Mouse (Mus musculus) erythroblast, embryonic 14.5 days (primary cell): ENCODE measurements around the gene Spata1.

Source experiments
- GATA1 ChIP-seq: IDR thresholded peaks from 2 replicates; pipeline ENCODE4 v1.6.1; 2012; ENCODE audit warnings: low read length, inconsistent platforms, mixed read lengths
- TAL1 ChIP-seq: IDR thresholded peaks from 3 replicates; pipeline ENCODE4 v1.6.1; 2012; ENCODE audit warnings: low read length, inconsistent platforms, mixed read lengths

- TF ChIP-seq TAL1, result no peak
- no peak for TF ChIP-seq GATA1
Observed at GRCm38 (mm10) chr3:146448372-146448771, 51.2 kb downstream of the Spata1 start.
